Mouse (Mus musculus) 3134 (cell line): Measurements from ENCODE around the gene Zfp710.

Source experiments
- DNase-seq: peaks from one replicate; pipeline ENCODE4 v3.0.0-alpha.2; 2011; ENCODE audit warnings: low spot score; ENCODE audit not compliant: insufficient read length; ENCODE audit errors: extremely low read depth

The Zfp710 gene

GRCm38 (mm10) chr7:80105637-80106390 lies 81.2 kb downstream of the Zfp710 start:
- no peak for DNase-seq

GRCm38 (mm10) chr7:80106441-80106840 lies 81.8 kb downstream of the Zfp710 start:
- no peak for DNase-seq

GRCm38 (mm10) chr7:80111066-80112045 lies 86.7 kb downstream of the Zfp710 start:
- no peak for DNase-seq

- peak; percentile 50 for DNase-seq
Observed at GRCm38 (mm10) chr7:80113989-80114388, 89.4 kb downstream of the Zfp710 start.

- DNase-seq: peak; percentile 76
Observed at GRCm38 (mm10) chr7:80114451-80115223, 90.0 kb downstream of the Zfp710 start.

GRCm38 (mm10) chr7:80115224-80115590 lies 90.6 kb downstream of the Zfp710 start, which contains the start of gene Idh2:
Idh2 (minus strand) TSS chr7:80115392.
- peak; percentile 91 for DNase-seq

GRCm38 (mm10) chr7:80116158-80116557 lies 91.5 kb downstream of the Zfp710 start:
- no peak for DNase-seq

GRCm38 (mm10) chr7:80119198-80119597 lies 94.6 kb downstream of the Zfp710 start:
- no peak for DNase-seq

GRCm38 (mm10) chr7:80121083-80121482 lies 96.5 kb downstream of the Zfp710 start:
- no peak for DNase-seq

- no peak for DNase-seq
Observed at GRCm38 (mm10) chr7:80123115-80123514, 98.5 kb downstream of the Zfp710 start.

- DNase-seq: no peak
Observed at GRCm38 (mm10) chr7:80123672-80124071, 99.1 kb downstream of the Zfp710 start.

- peak; percentile 19 for DNase-seq
Observed at GRCm38 (mm10) chr7:80129278-80129677, 104.7 kb downstream of the Zfp710 start.

- peak; percentile 27 for DNase-seq
Observed at GRCm38 (mm10) chr7:80130344-80131055, 105.9 kb downstream of the Zfp710 start.

- DNase-seq: peak; percentile 24
Observed at GRCm38 (mm10) chr7:80131315-80131714, 106.7 kb downstream of the Zfp710 start.

- DNase-seq: peak; percentile 47
Observed at GRCm38 (mm10) chr7:80132541-80132940, 107.9 kb downstream of the Zfp710 start.

GRCm38 (mm10) chr7:80134454-80135172 lies 110.0 kb downstream of the Zfp710 start:
- peak; percentile 58 for DNase-seq

- DNase-seq: no peak
Observed at GRCm38 (mm10) chr7:80135173-80135532, 110.5 kb downstream of the Zfp710 start.

GRCm38 (mm10) chr7:80138375-80138774 lies 113.8 kb downstream of the Zfp710 start:
- DNase-seq: no peak

- DNase-seq: peak; percentile 45
Observed at GRCm38 (mm10) chr7:80140815-80141214, 116.2 kb downstream of the Zfp710 start.
